Mouse (Mus musculus): ENCODE results near the gene Cdkn3.

- TF ChIP-seq POLR2A (IDR thresholded peaks at IDR 0.05; ENCODE audit: insufficient read depth, low read depth, low read length) (no peak), CTCF (IDR thresholded peaks at IDR 0.05; ENCODE audit: insufficient read depth, low read depth, low read length) (no peak)
These were observed 18.9 kb downstream of the Cdkn3 start for GRCm38 (mm10) chr14:46779217-46779616.

Data from olfactory bulb, adult 2 months (tissue).